Mouse (Mus musculus) heart, embryonic 15.5 days (tissue): Measurements from ENCODE around the gene Bbx. TPM values are rescaled to one million over a fixed set of nuclear protein-coding genes. Genes with fewer than 3 reads are reported as not detected.

Experiments
- ATAC-seq: fragments of 200-750 bp; cut with Nextera tagmentation; replicated peaks from 2 replicates; pipeline ENCODE4 v1.8.0; 2017; ENCODE audit warnings: low read depth, moderate TSS enrichment; ENCODE audit not compliant: insufficient number of reproducible peaks, insufficient read depth, low FRiP score
- H3K27ac ChIP-seq: fragments of 300-500 bp; sonication (generic); 2 replicates; pipeline ENCODE4 v1.5.1; 2015; ENCODE audit warnings: mild to moderate bottlenecking, inconsistent platforms
- H3K27me3 ChIP-seq: fragments of 300-500 bp; sonication (generic); 2 replicates; pipeline ENCODE4 v1.6.1; 2015; ENCODE audit warnings: inconsistent platforms
- H3K36me3 ChIP-seq: fragments of 300-500 bp; sonication (generic); 2 replicates; pipeline ENCODE4 v1.6.1; 2015; ENCODE audit warnings: mild to moderate bottlenecking, inconsistent platforms
- H3K4me1 ChIP-seq: fragments of 300-500 bp; sonication (generic); replicated peaks from 2 replicates; pipeline ENCODE4 v1.6.1; 2015; ENCODE audit warnings: inconsistent platforms
- H3K4me2 ChIP-seq: fragments of 300-500 bp; sonication (generic); 2 replicates; pipeline ENCODE4 v1.6.1; 2015; ENCODE audit warnings: inconsistent platforms, mild to moderate bottlenecking, moderate library complexity
- H3K4me3 ChIP-seq: fragments of 300-500 bp; sonication (generic); 2 replicates; pipeline ENCODE4 v1.5.1; 2015; ENCODE audit warnings: mild to moderate bottlenecking, inconsistent platforms
- H3K9ac ChIP-seq: fragments of 300-500 bp; sonication (generic); 2 replicates; pipeline ENCODE4 v1.6.1; 2015; ENCODE audit warnings: mild to moderate bottlenecking, inconsistent platforms
- H3K9me3 ChIP-seq: fragments of 300-500 bp; sonication (generic); replicated peaks from 2 replicates; pipeline ENCODE4 v1.6.1; 2016; ENCODE audit warnings: inconsistent platforms
- WGBS: fragments of 180-500 bp; shearing (Covaris S2); methylation state at CpG from one replicate; pipeline ENCODE4 v1.1.7; 2015; ENCODE audit warnings: mixed read lengths; 5-methylcytosine and 5-hydroxymethylcytosine counted together
- polyA plus RNA-seq: library from polyadenylated mRNA; unstranded; fragments of >200 nt; fragmentation: Nextera tagmentation; extraction: Ambion mirVana; gene quantifications from 2 replicates; pipeline ENCODE4 v1.2.1, GENCODE M21; 2015

Gene Bbx
- polyA plus RNA-seq, 1 experiment from 2014 or later: 33.4 TPM

- 46% methylated on average over 1 of the region's 1 CpGs for WGBS
- H3K9ac ChIP-seq: no peak overlapping the region
- no peak overlapping the region for H3K4me3 ChIP-seq
- no peaks in the 10 kb centered on the region for H3K9me3 ChIP-seq
- ATAC-seq: no peak
- H3K36me3 ChIP-seq: no peaks in the 10 kb centered on the region
- H3K27ac ChIP-seq: no peak overlapping the region
- no peaks in the 10 kb centered on the region for H3K4me1 ChIP-seq
- no peak overlapping the region for H3K4me2 ChIP-seq
- H3K27me3 ChIP-seq: no peaks in the 10 kb centered on the region
Measured at GRCm38 (mm10) chr16:50226274-50226673, 205.9 kb downstream of the Bbx start.

- Histone ChIP-seq H3K27ac (no peak overlapping the region), H3K4me3 (no peak overlapping the region), H3K9me3 (no peaks in the 10 kb centered on the region), H3K27me3 (no peaks in the 10 kb centered on the region), H3K4me1 (no peaks in the 10 kb centered on the region), H3K9ac (no peak overlapping the region), H3K4me2 (no peak overlapping the region), H3K36me3 (peaks cover 3% of the 10 kb centered on the region; the same call in 1 of the 2 replicates)
- ATAC-seq: no peak
- 88% methylated on average over 3 of the region's 3 CpGs for WGBS
Measured at GRCm38 (mm10) chr16:50224946-50225345, 207.2 kb downstream of the Bbx start.

GRCm38 (mm10) chr16:50220734-50221501 is 211.3 kb downstream of the Bbx start:
- H3K36me3 ChIP-seq: peaks cover 13% of the 10 kb centered on the region; the same call in 1 of the 2 replicates
- no peak overlapping the region for H3K4me2 ChIP-seq
- no peak overlapping the region for H3K9ac ChIP-seq
- H3K9me3 ChIP-seq: no peaks in the 10 kb centered on the region
- no peak overlapping the region for H3K4me3 ChIP-seq
- no peak for ATAC-seq
- H3K4me1 ChIP-seq: no peaks in the 10 kb centered on the region
- 72% methylated on average over 8 of the region's 8 CpGs for WGBS
- no peak overlapping the region for H3K27ac ChIP-seq
- no peaks in the 10 kb centered on the region for H3K27me3 ChIP-seq

- no peaks in the 10 kb centered on the region for H3K27me3 ChIP-seq
- H3K9ac ChIP-seq: no peak overlapping the region
- peaks cover 13% of the 10 kb centered on the region; the same call in 1 of the 2 replicates for H3K36me3 ChIP-seq
- no peaks in the 10 kb centered on the region for H3K9me3 ChIP-seq
- no peak overlapping the region for H3K4me3 ChIP-seq
- no peak for ATAC-seq
- H3K4me2 ChIP-seq: no peak overlapping the region
- H3K27ac ChIP-seq: no peak overlapping the region
- no peaks in the 10 kb centered on the region for H3K4me1 ChIP-seq
Measured at GRCm38 (mm10) chr16:50217084-50217483, 215.1 kb downstream of the Bbx start.

GRCm38 (mm10) chr16:50211727-50212126 is 220.5 kb downstream of the Bbx start:
- WGBS: 48% methylated on average over 4 of the region's 4 CpGs

GRCm38 (mm10) chr16:50211231-50211630 is 221.0 kb downstream of the Bbx start:
- no peak overlapping the region for H3K4me3 ChIP-seq
- H3K9ac ChIP-seq: no peak overlapping the region
- 55% methylated on average over 6 of the region's 6 CpGs for WGBS
- no peak overlapping the region for H3K27ac ChIP-seq
- no peaks in the 10 kb centered on the region for H3K27me3 ChIP-seq
- no peaks in the 10 kb centered on the region for H3K36me3 ChIP-seq
- no peaks in the 10 kb centered on the region for H3K9me3 ChIP-seq
- no peak for ATAC-seq
- no peaks in the 10 kb centered on the region; the same call in 1 of the 2 replicates for H3K4me1 ChIP-seq
- H3K4me2 ChIP-seq: no peak overlapping the region

More at GRCm38 (mm10) chr16:50211727-50212126, 220.5 kb downstream of the Bbx start:
- Histone ChIP-seq H3K9me3 (no peaks in the 10 kb centered on the region), H3K27ac (no peak overlapping the region), H3K4me3 (no peak overlapping the region), H3K9ac (no peak overlapping the region), H3K36me3 (no peaks in the 10 kb centered on the region), H3K4me1 (no peaks in the 10 kb centered on the region; the same call in 1 of the 2 replicates), H3K4me2 (no peak overlapping the region), H3K27me3 (no peaks in the 10 kb centered on the region)
- ATAC-seq: no peak

GRCm38 (mm10) chr16:50210742-50211141 is 221.4 kb downstream of the Bbx start:
- Histone ChIP-seq H3K4me2 (no peak overlapping the region), H3K27ac (no peak overlapping the region), H3K27me3 (no peaks in the 10 kb centered on the region), H3K9me3 (no peaks in the 10 kb centered on the region), H3K9ac (no peak overlapping the region), H3K4me1 (no peaks in the 10 kb centered on the region; the same call in 1 of the 2 replicates), H3K36me3 (no peaks in the 10 kb centered on the region), H3K4me3 (no peak overlapping the region)
- WGBS: 83% methylated on average over 2 of the region's 2 CpGs
- ATAC-seq: no peak

- ATAC-seq: no peak
- Histone ChIP-seq H3K9ac (no peak overlapping the region), H3K36me3 (peaks cover 8% of the 10 kb centered on the region; the same call in 1 of the 2 replicates), H3K4me3 (no peak overlapping the region), H3K4me1 (no peaks in the 10 kb centered on the region), H3K4me2 (no peak overlapping the region), H3K27me3 (no peaks in the 10 kb centered on the region), H3K9me3 (no peaks in the 10 kb centered on the region), H3K27ac (no peak overlapping the region)
- WGBS: 72% methylated on average over 3 of the region's 3 CpGs
Measured at GRCm38 (mm10) chr16:50204944-50205343, 227.2 kb downstream of the Bbx start.

- Histone ChIP-seq H3K4me2 (no peak overlapping the region), H3K27me3 (no peaks in the 10 kb centered on the region), H3K4me3 (no peak overlapping the region), H3K9me3 (no peaks in the 10 kb centered on the region), H3K9ac (no peak overlapping the region), H3K36me3 (peaks cover 27% of the 10 kb centered on the region; the same call in 1 of the 2 replicates), H3K4me1 (no peaks in the 10 kb centered on the region), H3K27ac (no peak overlapping the region)
- no peak for ATAC-seq
- WGBS: 83% methylated on average over 7 of the region's 7 CpGs
Measured at GRCm38 (mm10) chr16:50201546-50202151, 230.5 kb downstream of the Bbx start.

GRCm38 (mm10) chr16:50200214-50200613 is 232.0 kb downstream of the Bbx start:
- H3K4me1 ChIP-seq: no peaks in the 10 kb centered on the region
- no peak overlapping the region for H3K4me2 ChIP-seq
- no peak overlapping the region for H3K27ac ChIP-seq
- no peak for ATAC-seq
- 94% methylated on average over 15 of the region's 15 CpGs for WGBS
- no peaks in the 10 kb centered on the region for H3K9me3 ChIP-seq
- H3K9ac ChIP-seq: no peak overlapping the region
- peaks cover 32% of the 10 kb centered on the region; the same call in 1 of the 2 replicates for H3K36me3 ChIP-seq
- H3K4me3 ChIP-seq: no peak overlapping the region
- H3K27me3 ChIP-seq: no peaks in the 10 kb centered on the region

- WGBS: 75% methylated on average over 4 of the region's 4 CpGs
- no peak overlapping the region for H3K4me2 ChIP-seq
- no peaks in the 10 kb centered on the region for H3K4me1 ChIP-seq
- H3K9ac ChIP-seq: no peak overlapping the region
- peaks cover 32% of the 10 kb centered on the region; the same call in 1 of the 2 replicates for H3K36me3 ChIP-seq
- H3K9me3 ChIP-seq: no peaks in the 10 kb centered on the region
- no peak overlapping the region for H3K27ac ChIP-seq
- no peaks in the 10 kb centered on the region for H3K27me3 ChIP-seq
- ATAC-seq: no peak
- no peak overlapping the region for H3K4me3 ChIP-seq
Measured at GRCm38 (mm10) chr16:50196118-50196517, 236.1 kb downstream of the Bbx start.
